Comparison of ENCODE assay signal across 9 mouse cellular contexts in genomic region chr13:56295586-56295942, GRCm38 (mm10). TPM values are rescaled to one million over a fixed set of nuclear protein-coding genes. Genes with fewer than 3 reads are reported as not detected.
A peak's percentile ranks its signal among the peaks of the same experiment; 100 is the strongest.
DNase-seq lines count a peak whose midpoint lies in the region; ATAC-seq lines count a peak whose summit lies in the region.
"Had no signal": no experiment of that assay in that cellular context is flagged by ENCODE, and none has a peak within 500 bp of the region (broad histone marks: within the 10 kb centered on the region; RNA-seq: fewer than 3 reads in every experiment).

No protein-coding gene starts in this region.

- peak overlapping the region; percentile 95 for H3K4me2 ChIP-seq in kidney, embryonic 15.5 days
- H3K4me2 ChIP-seq in embryonic facial prominence, embryonic 13.5 days = peak overlapping the region; percentile 80
- H3K4me2 ChIP-seq in intestine, embryonic 16.5 days (ENCODE audit: low read depth, low read length) = peak overlapping the region; percentile 73
- H3K4me2 ChIP-seq in neural tube, embryonic 13.5 days = peak overlapping the region; percentile 71

- no peaks in the 10 kb centered on the region for H3K9me3 ChIP-seq in kidney, embryonic 15.5 days (replicated peaks)
- H3K9me3 ChIP-seq in embryonic facial prominence, embryonic 13.5 days = no peaks in the 10 kb centered on the region
- H3K9me3 ChIP-seq in intestine, embryonic 16.5 days (ENCODE audit: control insufficient read depth, low read length) = no peaks in the 10 kb centered on the region
- H3K9me3 ChIP-seq in neural tube, embryonic 13.5 days = no peaks in the 10 kb centered on the region

- H3K27ac ChIP-seq in kidney, embryonic 15.5 days = no peak overlapping the region
- H3K27ac ChIP-seq in embryonic facial prominence, embryonic 13.5 days = peak overlapping the region; percentile 90
- H3K27ac ChIP-seq in intestine, embryonic 16.5 days (ENCODE audit: low read length) = no peak overlapping the region
- no peak overlapping the region for H3K27ac ChIP-seq in neural tube, embryonic 13.5 days (replicated peaks)

- WGBS in kidney, embryonic 15.5 days = 4% methylated on average over 13 of the region's 13 CpGs
- WGBS in embryonic facial prominence, embryonic 13.5 days = 4% methylated on average over 13 of the region's 13 CpGs
- 9% methylated on average over 13 of the region's 13 CpGs for WGBS in intestine, embryonic 16.5 days
- 1% methylated on average over 13 of the region's 13 CpGs for WGBS in neural tube, embryonic 13.5 days

- peak overlapping the region; percentile 56 for H3K4me3 ChIP-seq in kidney, embryonic 15.5 days (replicated peaks)
- peak overlapping the region; percentile 65 for H3K4me3 ChIP-seq in embryonic facial prominence, embryonic 13.5 days
- H3K4me3 ChIP-seq in intestine, embryonic 16.5 days (ENCODE audit: low read length) = peak overlapping the region; percentile 50
- H3K4me3 ChIP-seq in neural tube, embryonic 13.5 days = peak overlapping the region; percentile 42

- no peak for ATAC-seq in kidney, embryonic 15.5 days (replicated peaks; ENCODE audit: low FRiP score)
- no peak for ATAC-seq in embryonic facial prominence, embryonic 13.5 days (ENCODE audit: insufficient number of reproducible peaks, insufficient read depth, low FRiP score, low TSS enrichment, low read depth)
- ATAC-seq in intestine, embryonic 16.5 days = no peak
- no peak for ATAC-seq in neural tube, embryonic 13.5 days (ENCODE audit: low read depth)
- no peak for ATAC-seq in cerebellum, adult (ENCODE audit: insufficient number of reproducible peaks, low FRiP score, low TSS enrichment)

- H3K27me3 ChIP-seq in kidney, embryonic 15.5 days = peaks cover 87% of the 10 kb centered on the region
- peaks cover 82% of the 10 kb centered on the region for H3K27me3 ChIP-seq in embryonic facial prominence, embryonic 13.5 days
- H3K27me3 ChIP-seq in intestine, embryonic 16.5 days (replicated peaks; ENCODE audit: control insufficient read depth, insufficient read depth, low read length) = peaks cover 60% of the 10 kb centered on the region
- peaks cover 84% of the 10 kb centered on the region for H3K27me3 ChIP-seq in neural tube, embryonic 13.5 days

- peak overlapping the region; percentile 49 for H3K9ac ChIP-seq in kidney, embryonic 15.5 days
- peak overlapping the region; percentile 92 for H3K9ac ChIP-seq in embryonic facial prominence, embryonic 13.5 days
- peak overlapping the region; percentile 54 for H3K9ac ChIP-seq in intestine, embryonic 16.5 days (ENCODE audit: low read depth, low read length)
- peak overlapping the region; percentile 60 for H3K9ac ChIP-seq in neural tube, embryonic 13.5 days

- no peaks in the 10 kb centered on the region for H3K36me3 ChIP-seq in kidney, embryonic 15.5 days
- peaks cover 23% of the 10 kb centered on the region for H3K36me3 ChIP-seq in embryonic facial prominence, embryonic 13.5 days
- H3K36me3 ChIP-seq in intestine, embryonic 16.5 days (ENCODE audit: control insufficient read depth, insufficient read depth, low read length) = no peaks in the 10 kb centered on the region
- H3K36me3 ChIP-seq in neural tube, embryonic 13.5 days = no peaks in the 10 kb centered on the region

- H3K4me1 ChIP-seq in kidney, embryonic 15.5 days = peaks cover 29% of the 10 kb centered on the region
- peaks cover 51% of the 10 kb centered on the region for H3K4me1 ChIP-seq in embryonic facial prominence, embryonic 13.5 days
- H3K4me1 ChIP-seq in intestine, embryonic 16.5 days (ENCODE audit: control insufficient read depth, insufficient read depth, low read length) = peaks cover 11% of the 10 kb centered on the region; the same call in 1 of the 2 replicates
- H3K4me1 ChIP-seq in neural tube, embryonic 13.5 days (replicated peaks) = peaks cover 20% of the 10 kb centered on the region

- no peak for DNase-seq in kidney, postnatal 25 days
- no peak for DNase-seq in ovary, postnatal 14 days (ENCODE audit: low spot score)
- no peak for DNase-seq in frontal cortex, postnatal 10 days (ENCODE audit: low spot score in 2 of 2)

RNA-seq across cellular contexts. Expression of gene Cxcl14, which starts 0.8 kb away (rescaled TPM):
- 23.8 and 25.3 TPM in 2 replicates for polyA plus RNA-seq in kidney, embryonic 15.5 days (2015; fragmentation: Nextera tagmentation; extraction: Ambion mirVana)
- 589 and 679 TPM in 2 replicates for polyA plus RNA-seq in embryonic facial prominence, embryonic 13.5 days (2015; fragmentation: Nextera tagmentation; extraction: Ambion mirVana)
- polyA plus RNA-seq in intestine, embryonic 16.5 days (2015; fragmentation: Nextera tagmentation; extraction: Ambion mirVana) = 8.8 TPM in 2 replicates
- 3.0 and 11.7 TPM in 2 replicates for polyA plus RNA-seq in neural tube, embryonic 13.5 days (2015; fragmentation: Nextera tagmentation; extraction: Ambion mirVana)

RNA-seq across cellular contexts. Expression of gene Neurog1, which starts 43.6 kb away (rescaled TPM):
- not detected in 2 replicates for polyA plus RNA-seq in kidney, embryonic 15.5 days (2015; fragmentation: Nextera tagmentation; extraction: Ambion mirVana)
- polyA plus RNA-seq in embryonic facial prominence, embryonic 13.5 days (2015; fragmentation: Nextera tagmentation; extraction: Ambion mirVana) = 1.1 and 2.0 TPM in 2 replicates
- not detected in 2 replicates for polyA plus RNA-seq in intestine, embryonic 16.5 days (2015; fragmentation: Nextera tagmentation; extraction: Ambion mirVana)
- polyA plus RNA-seq in neural tube, embryonic 13.5 days (2015; fragmentation: Nextera tagmentation; extraction: Ambion mirVana) = 4.5 and 5.6 TPM in 2 replicates
- polyA plus RNA-seq: liver, embryonic 16.5 days had no signal

Comparison
In these comparisons a context has a peak if more than half of its experiments do, and no peak if none do; other contexts are left out.
1. RNA of gene Cxcl14, which starts 0.8 kb away (polyA plus RNA-seq): 589 to 679 TPM in embryonic facial prominence, embryonic 13.5 days; 23.8 to 25.3 TPM in kidney, embryonic 15.5 days, 8.8 TPM in intestine, embryonic 16.5 days and 3.0 to 11.7 TPM in neural tube, embryonic 13.5 days; every median in the first group is over 10 times any median in the second.
2. Peak in every context shown above with its lines, with median percentiles within 50 percentile points of each other: H3K4me2 ChIP-seq, H3K4me3 ChIP-seq and H3K9ac ChIP-seq.